Mouse (Mus musculus): ENCODE results near the gene Dlgap4. TPM values are rescaled to one million over a fixed set of nuclear protein-coding genes. Genes with fewer than 3 reads are reported as not detected.

The Dlgap4 gene
- polyA plus RNA-seq, 1 experiment from 2014 or later: 98.3 TPM

DNA sequence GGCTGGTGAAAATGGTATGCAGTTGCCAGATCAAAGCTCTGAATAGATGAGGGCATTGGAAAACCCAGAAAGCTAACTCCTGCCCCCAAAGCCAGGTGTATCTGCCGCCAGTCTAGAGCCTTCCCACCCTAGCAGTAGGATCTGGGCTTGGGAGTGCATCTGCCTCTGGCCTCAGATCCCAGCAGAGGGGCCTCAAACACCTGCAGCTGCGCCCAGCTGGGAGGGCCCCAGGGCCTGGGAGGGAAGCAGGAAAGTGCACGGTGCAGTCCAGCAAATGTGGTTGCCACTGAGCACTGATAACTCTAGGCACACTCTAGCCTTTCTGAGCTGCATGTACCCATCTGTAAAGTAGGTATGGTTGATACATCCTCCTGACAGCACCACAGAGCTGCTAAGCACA is 129.7 kb downstream of the Dlgap4 start:
- no peak overlapping the region for H3K4me3 ChIP-seq
- no peak overlapping the region for H3K27ac ChIP-seq
- no peaks in the 10 kb centered on the region for H3K9me3 ChIP-seq
- ATAC-seq (ENCODE audit: insufficient number of reproducible peaks, insufficient read depth, low FRiP score, low TSS enrichment, low read depth): no peak
- H3K27me3 ChIP-seq: no peaks in the 10 kb centered on the region
- peaks cover 35% of the 10 kb centered on the region for H3K4me1 ChIP-seq
- WGBS: 65% methylated on average over 3 of the region's 3 CpGs
- H3K4me2 ChIP-seq: no peak overlapping the region
- H3K9ac ChIP-seq: no peak overlapping the region
- peaks cover 41% of the 10 kb centered on the region for H3K36me3 ChIP-seq

DNA sequence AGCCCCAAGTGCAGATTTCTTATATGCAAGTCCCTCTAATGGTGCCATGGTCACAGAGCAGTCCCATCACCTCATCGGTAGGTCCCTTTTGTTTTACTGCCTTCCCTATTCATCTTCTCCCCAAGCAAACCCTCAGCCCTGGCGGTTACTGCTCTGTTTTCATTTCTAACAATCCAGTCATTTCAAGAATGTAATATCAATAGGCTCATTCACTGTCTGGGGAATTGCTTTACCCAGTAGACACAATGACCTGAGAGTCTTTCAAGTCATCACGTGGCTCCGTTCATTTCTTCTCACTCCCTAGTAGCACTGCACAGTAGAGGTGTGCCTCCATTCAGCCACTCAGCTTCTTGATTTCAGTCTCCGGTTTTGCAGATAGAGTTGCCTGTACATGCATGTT is 130.9 kb downstream of the Dlgap4 start:
- peaks cover 33% of the 10 kb centered on the region for H3K4me1 ChIP-seq
- no peak overlapping the region for H3K4me3 ChIP-seq
- H3K36me3 ChIP-seq: peaks cover 53% of the 10 kb centered on the region
- H3K9me3 ChIP-seq: no peaks in the 10 kb centered on the region
- no peak overlapping the region for H3K27ac ChIP-seq
- H3K9ac ChIP-seq: no peak overlapping the region
- no peak overlapping the region for H3K4me2 ChIP-seq
- H3K27me3 ChIP-seq: no peaks in the 10 kb centered on the region
- no peak for ATAC-seq (ENCODE audit: insufficient number of reproducible peaks, insufficient read depth, low FRiP score, low TSS enrichment, low read depth)
- WGBS: 73% methylated on average over 5 of the region's 5 CpGs

DNA sequence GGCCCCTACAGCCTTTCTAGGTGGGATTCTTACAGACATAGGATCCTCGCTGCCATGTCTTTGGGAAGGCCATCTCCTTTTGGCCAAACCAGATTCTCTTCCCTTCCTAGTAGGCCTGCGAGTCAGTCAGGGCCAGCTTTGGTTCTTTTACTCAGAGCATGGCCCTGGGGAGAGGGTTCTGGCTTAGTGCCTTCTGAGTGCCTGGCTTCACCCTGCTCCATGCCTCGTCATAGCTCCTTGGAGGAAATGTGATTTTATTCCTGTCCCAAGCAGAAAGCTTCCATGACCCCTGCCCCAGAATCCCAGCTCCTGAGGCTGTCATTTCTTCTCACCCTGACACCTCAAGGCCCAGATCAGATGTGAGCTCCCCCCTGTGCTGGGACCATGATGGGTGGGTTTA is 133.8 kb downstream of the Dlgap4 start:
- Histone ChIP-seq H3K36me3 (peaks cover 73% of the 10 kb centered on the region), H3K9me3 (no peaks in the 10 kb centered on the region), H3K9ac (no peak overlapping the region), H3K4me2 (no peak overlapping the region), H3K27ac (no peak overlapping the region), H3K4me1 (peaks cover 10% of the 10 kb centered on the region), H3K4me3 (no peak overlapping the region), H3K27me3 (no peaks in the 10 kb centered on the region)
- ATAC-seq (ENCODE audit: insufficient number of reproducible peaks, insufficient read depth, low FRiP score, low TSS enrichment, low read depth): no peak
- WGBS: 92% methylated on average over 3 of the region's 3 CpGs

- 90% methylated on average over 8 of the region's 8 CpGs for WGBS
Measured at GRCm38 (mm10) chr2:156749687-156750086, 136.2 kb downstream of the Dlgap4 start.

DNA sequence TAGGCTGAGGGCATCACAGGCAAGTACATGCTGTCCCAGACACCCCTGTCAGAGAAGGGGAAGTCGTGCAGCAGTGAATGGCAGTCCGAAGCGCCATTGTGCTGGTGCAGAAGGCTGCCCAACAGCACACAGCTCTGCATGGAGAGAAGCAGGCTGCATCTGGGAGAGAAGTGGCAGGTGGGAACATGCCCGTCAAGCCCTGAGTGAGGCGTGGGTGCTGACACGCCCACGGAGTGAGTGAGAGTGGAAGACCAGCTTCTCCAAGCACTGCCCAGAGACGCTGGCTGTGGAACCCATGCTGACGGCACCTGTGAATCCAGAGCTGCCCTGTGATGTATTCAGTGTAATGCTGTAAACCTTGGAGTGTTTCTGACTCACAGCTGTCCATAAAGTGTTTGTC is 143.4 kb downstream of the Dlgap4 start:
- H3K9me3 ChIP-seq: peaks cover 7% of the 10 kb centered on the region; the same call in 1 of the 2 replicates
- H3K36me3 ChIP-seq: peaks cover 96% of the 10 kb centered on the region
- no peak overlapping the region for H3K4me2 ChIP-seq
- H3K4me3 ChIP-seq: no peak overlapping the region
- H3K4me1 ChIP-seq: no peaks in the 10 kb centered on the region
- no peaks in the 10 kb centered on the region for H3K27me3 ChIP-seq
- no peak overlapping the region for H3K9ac ChIP-seq
- WGBS: 91% methylated on average over 9 of the region's 9 CpGs
- no peak overlapping the region for H3K27ac ChIP-seq
- ATAC-seq (ENCODE audit: insufficient number of reproducible peaks, insufficient read depth, low FRiP score, low TSS enrichment, low read depth): no peak

More at GRCm38 (mm10) chr2:156749687-156750086, 136.2 kb downstream of the Dlgap4 start:
- no peak for ATAC-seq (ENCODE audit: insufficient number of reproducible peaks, insufficient read depth, low FRiP score, low TSS enrichment, low read depth)
- no peaks in the 10 kb centered on the region for H3K9me3 ChIP-seq
- no peak overlapping the region for H3K27ac ChIP-seq
- no peak overlapping the region for H3K4me3 ChIP-seq
- no peak overlapping the region for H3K9ac ChIP-seq
- no peak overlapping the region for H3K4me2 ChIP-seq
- no peaks in the 10 kb centered on the region for H3K4me1 ChIP-seq
- peaks cover 92% of the 10 kb centered on the region for H3K36me3 ChIP-seq
- H3K27me3 ChIP-seq: no peaks in the 10 kb centered on the region

- H3K36me3 ChIP-seq: peaks cover 87% of the 10 kb centered on the region
- no peak for ATAC-seq (ENCODE audit: insufficient number of reproducible peaks, insufficient read depth, low FRiP score, low TSS enrichment, low read depth)
Measured at GRCm38 (mm10) chr2:156760843-156761505, 147.5 kb downstream of the Dlgap4 start.

DNA sequence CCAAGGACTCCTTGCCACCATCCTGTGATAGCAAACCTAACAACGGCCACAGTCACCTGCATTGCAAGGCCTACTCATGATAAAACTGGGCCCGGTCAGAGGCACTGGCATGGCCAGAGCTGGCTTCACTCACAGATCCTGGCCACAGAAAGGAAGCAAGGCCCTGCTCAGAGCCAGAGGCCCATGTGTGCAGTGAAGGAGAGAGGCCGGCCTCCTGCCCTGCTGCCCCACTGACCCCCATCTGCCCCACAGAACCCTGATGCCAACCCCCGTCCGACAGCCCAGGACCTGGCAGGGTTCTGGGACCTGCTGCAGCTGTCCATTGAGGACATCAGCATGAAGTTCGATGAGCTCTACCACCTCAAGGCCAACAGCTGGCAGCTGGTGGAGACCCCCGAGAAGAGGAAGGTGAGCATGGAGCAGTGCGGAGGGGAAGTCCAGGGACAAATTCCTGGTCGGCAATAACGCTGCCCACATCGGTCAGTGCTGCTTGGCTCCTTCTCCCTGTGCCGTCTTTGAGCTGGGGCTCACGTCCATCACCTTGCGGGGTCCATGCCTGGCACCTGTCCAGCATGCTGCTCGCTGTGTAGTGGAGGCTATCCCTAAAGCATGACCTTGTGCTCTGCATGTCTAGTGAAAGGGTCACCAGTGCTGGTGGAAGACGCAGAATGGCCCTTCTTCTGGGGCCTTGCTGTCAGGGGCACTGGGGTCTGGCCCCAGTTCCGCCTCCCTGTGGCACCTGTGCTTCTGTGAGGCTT is 148.2 kb downstream of the Dlgap4 start:
- no peak overlapping the region for H3K9ac ChIP-seq
- ATAC-seq (ENCODE audit: insufficient number of reproducible peaks, insufficient read depth, low FRiP score, low TSS enrichment, low read depth): no peak
- peaks cover 7% of the 10 kb centered on the region; the same call in 1 of the 2 replicates for H3K9me3 ChIP-seq
- no peak overlapping the region for H3K27ac ChIP-seq
- H3K27me3 ChIP-seq: no peaks in the 10 kb centered on the region
- no peak overlapping the region for H3K4me3 ChIP-seq
- H3K36me3 ChIP-seq: peaks cover 80% of the 10 kb centered on the region
- WGBS: 96% methylated on average over 17 of the region's 17 CpGs
- no peak overlapping the region for H3K4me2 ChIP-seq
- H3K4me1 ChIP-seq: peaks cover 8% of the 10 kb centered on the region; the same call in 1 of the 2 replicates

More at GRCm38 (mm10) chr2:156760843-156761505, 147.5 kb downstream of the Dlgap4 start:
- Histone ChIP-seq H3K4me3 (no peak overlapping the region), H3K9ac (no peak overlapping the region), H3K4me2 (no peak overlapping the region), H3K27me3 (no peaks in the 10 kb centered on the region), H3K4me1 (peaks cover under 1% of the 10 kb centered on the region; the same call in 1 of the 2 replicates), H3K27ac (no peak overlapping the region), H3K9me3 (peaks cover 7% of the 10 kb centered on the region; the same call in 1 of the 2 replicates)
- 89% methylated on average over 5 of the region's 5 CpGs for WGBS

- no peak overlapping the region for H3K9ac ChIP-seq
- no peak for ATAC-seq (ENCODE audit: insufficient number of reproducible peaks, insufficient read depth, low FRiP score, low TSS enrichment, low read depth)
- H3K4me2 ChIP-seq: no peak overlapping the region
- H3K27ac ChIP-seq: no peak overlapping the region
- 92% methylated on average over 21 of the region's 21 CpGs for WGBS
- peaks cover 11% of the 10 kb centered on the region; the same call in 1 of the 2 replicates for H3K4me1 ChIP-seq
- H3K9me3 ChIP-seq: peaks cover 7% of the 10 kb centered on the region; the same call in 1 of the 2 replicates
- H3K36me3 ChIP-seq: peaks cover 72% of the 10 kb centered on the region
- H3K4me3 ChIP-seq: no peak overlapping the region
- no peaks in the 10 kb centered on the region for H3K27me3 ChIP-seq
Measured at GRCm38 (mm10) chr2:156762499-156762898, 149.0 kb downstream of the Dlgap4 start.

DNA sequence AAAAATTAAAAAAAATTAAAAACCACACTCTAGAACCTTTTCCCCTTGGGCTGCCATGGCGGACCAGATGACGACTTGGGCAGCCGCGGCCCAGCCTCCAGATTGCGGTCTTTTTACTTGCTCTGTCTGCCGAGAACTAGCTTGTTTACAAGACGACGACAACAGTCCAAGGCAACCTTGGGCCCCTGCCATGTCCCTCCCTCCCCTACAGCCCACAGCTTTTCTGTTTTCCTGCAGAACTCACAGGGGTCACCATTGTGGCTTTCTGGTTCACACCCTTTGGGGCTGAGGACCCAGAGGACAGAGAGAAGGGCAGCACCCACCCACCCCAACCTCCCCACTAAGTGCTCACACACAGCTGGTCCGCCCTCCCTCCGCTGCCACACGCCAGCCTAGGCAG is 149.6 kb downstream of the Dlgap4 start:
- ATAC-seq (ENCODE audit: insufficient number of reproducible peaks, insufficient read depth, low FRiP score, low TSS enrichment, low read depth): no peak
- H3K36me3 ChIP-seq: peaks cover 66% of the 10 kb centered on the region
- H3K27ac ChIP-seq: no peak overlapping the region
- H3K27me3 ChIP-seq: no peaks in the 10 kb centered on the region
- no peak overlapping the region for H3K4me3 ChIP-seq
- WGBS: 92% methylated on average over 11 of the region's 11 CpGs
- H3K9ac ChIP-seq: no peak overlapping the region
- H3K4me1 ChIP-seq: peaks cover 11% of the 10 kb centered on the region; the same call in 1 of the 2 replicates
- H3K4me2 ChIP-seq: no peak overlapping the region
- peaks cover 4% of the 10 kb centered on the region; the same call in 1 of the 2 replicates for H3K9me3 ChIP-seq

GRCm38 (mm10) chr2:156764022-156764421 is 150.5 kb downstream of the Dlgap4 start:
- no peak overlapping the region for H3K9ac ChIP-seq
- no peak for ATAC-seq (ENCODE audit: insufficient number of reproducible peaks, insufficient read depth, low FRiP score, low TSS enrichment, low read depth)
- H3K36me3 ChIP-seq: peaks cover 57% of the 10 kb centered on the region
- no peaks in the 10 kb centered on the region for H3K27me3 ChIP-seq
- WGBS: 93% methylated on average over 10 of the region's 10 CpGs
- no peaks in the 10 kb centered on the region for H3K9me3 ChIP-seq
- no peak overlapping the region for H3K4me2 ChIP-seq
- no peak overlapping the region for H3K27ac ChIP-seq
- H3K4me3 ChIP-seq: no peak overlapping the region
- peaks cover 11% of the 10 kb centered on the region; the same call in 1 of the 2 replicates for H3K4me1 ChIP-seq

- ATAC-seq (ENCODE audit: insufficient number of reproducible peaks, insufficient read depth, low FRiP score, low TSS enrichment, low read depth): no peak
- Histone ChIP-seq H3K4me3 (no peak overlapping the region), H3K27me3 (no peaks in the 10 kb centered on the region), H3K9ac (no peak overlapping the region), H3K36me3 (peaks cover 49% of the 10 kb centered on the region), H3K4me1 (peaks cover 11% of the 10 kb centered on the region; the same call in 1 of the 2 replicates), H3K27ac (no peak overlapping the region), H3K9me3 (no peaks in the 10 kb centered on the region), H3K4me2 (no peak overlapping the region)
- 55% methylated on average over 4 of the region's 4 CpGs for WGBS
Measured at GRCm38 (mm10) chr2:156764747-156765146, 151.2 kb downstream of the Dlgap4 start.
